Mouse (Mus musculus): ENCODE measurements around the gene Cdh5.

GRCm38 (mm10) chr8:104068421-104069035, 32.9 kb upstream of the Cdh5 start:
- TF ChIP-seq CTCF (IDR thresholded peaks at IDR 0.05; ENCODE audit: borderline replicate concordance, insufficient read depth, low read length) (no peak), POLR2A (IDR thresholded peaks at IDR 0.05; ENCODE audit: low read depth, low read length) (no peak)
